Mouse (Mus musculus): ENCODE results near the gene Tlr7.
"Not testable (repeated sequence)": the region's sequence is repeated elsewhere in the genome, so short reads cannot be mapped to it uniquely, and the experiment has no call there.

GRCm38 (mm10) chrX:167361231-167361630 is 30.9 kb upstream of the Tlr7 start:
- not testable (repeated sequence) for TF ChIP-seq CTCF (IDR thresholded peaks at IDR 0.05; ENCODE audit: low read depth, low read length); POLR2A (IDR thresholded peaks at IDR 0.05; ENCODE audit: insufficient read depth, low read length); EP300 (IDR thresholded peaks at IDR 0.05; ENCODE audit: insufficient read depth, low read depth, low read length)

All from ES-Bruce4 (cell line).